Mouse (Mus musculus): ENCODE results near the gene Ppp1cc.

DNA sequence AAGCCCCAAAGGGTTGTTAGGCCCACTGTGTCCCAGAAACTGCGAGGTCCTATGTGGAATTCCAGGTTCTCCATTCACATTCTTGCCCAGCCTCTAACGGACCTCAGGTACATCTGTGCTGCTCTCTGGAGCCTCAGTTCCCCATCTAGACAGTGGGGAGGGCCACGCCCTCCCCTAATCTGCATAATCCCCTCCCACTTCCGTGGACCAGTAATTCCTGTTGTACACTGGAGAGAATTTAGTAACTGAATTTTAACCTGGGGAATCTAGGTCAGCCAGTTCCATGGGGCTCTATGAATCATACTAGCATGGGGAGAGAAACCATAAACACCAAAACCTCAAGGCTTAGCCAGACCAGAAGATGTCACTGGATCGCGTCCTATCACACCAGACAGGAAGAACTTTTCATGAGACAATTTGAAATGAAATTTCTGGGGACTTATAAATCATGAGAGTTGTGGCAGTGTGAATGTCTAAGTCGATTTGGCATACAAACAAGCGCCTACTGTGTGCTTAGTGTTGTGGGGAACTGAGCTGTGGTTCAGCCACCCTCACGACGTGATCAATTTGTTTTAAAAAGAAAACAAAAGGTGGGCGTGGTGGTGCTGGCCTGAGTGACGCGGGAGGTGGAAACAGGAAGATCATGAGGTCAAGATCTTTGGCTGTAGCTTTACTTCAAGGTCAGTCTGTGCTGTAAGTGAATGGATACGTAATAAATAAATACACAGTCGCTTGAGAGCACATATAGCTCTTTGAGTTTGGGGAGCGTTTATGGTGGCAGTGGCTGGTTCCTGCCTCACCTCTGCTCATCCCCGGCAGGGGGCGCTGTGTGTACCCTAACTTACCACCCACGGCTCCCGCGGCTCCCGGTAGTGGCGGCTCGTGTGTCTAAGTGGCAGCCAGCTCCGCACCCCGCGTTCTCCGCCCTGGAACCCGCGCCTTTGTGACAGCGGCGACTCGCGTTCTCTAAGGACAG lies 26.7 kb upstream of the Ppp1cc start:
- no peak for TF ChIP-seq GATA1 (IDR thresholded peaks at IDR 0.05; ENCODE audit: borderline replicate concordance, low read length)
- TF ChIP-seq FLI1 (IDR thresholded peaks at IDR 0.05; ENCODE audit: low read length): no peak

Data from megakaryocyte, embryonic 14.5 days (primary cell).